Mouse (Mus musculus): ENCODE results near the gene Xpa. TPM values are rescaled to one million over a fixed set of nuclear protein-coding genes. Genes with fewer than 3 reads are reported as not detected.
A peak's percentile ranks its signal among the peaks of the same experiment; 100 is the strongest.

Gene Xpa
- polyA plus RNA-seq, 1 experiment from 2014 or later, result 21.0 TPM

GRCm38 (mm10) chr4:46137629-46138286 is 58.4 kb downstream of the Xpa start:
- peaks cover 15% of the 10 kb centered on the region for H3K4me1 ChIP-seq (ENCODE audit: control insufficient read depth, insufficient read depth, low read length)
- H3K9me3 ChIP-seq (ENCODE audit: control insufficient read depth, low read length), result no peaks in the 10 kb centered on the region
- peak overlapping the region; percentile 97 for H3K4me3 ChIP-seq (ENCODE audit: low read depth, low read length)
- H3K36me3 ChIP-seq (ENCODE audit: control insufficient read depth, insufficient read depth, low read length), result peaks cover 29% of the 10 kb centered on the region
- no peaks in the 10 kb centered on the region for H3K27me3 ChIP-seq (replicated peaks; ENCODE audit: control insufficient read depth, insufficient read depth, low read length)
- peak; percentile 45 for DNase-seq (ENCODE audit: low spot score)
- peak overlapping the region; percentile 87 for H3K4me2 ChIP-seq (ENCODE audit: low read depth, low read length)
- peak overlapping the region; percentile 98 for H3K27ac ChIP-seq (replicated peaks; ENCODE audit: low read depth, low read length)
- WGBS, result 7% methylated on average over 17 of the region's 17 CpGs
- H3K9ac ChIP-seq (ENCODE audit: low read depth, low read length), result peak overlapping the region; percentile 95
- peak; percentile 74 for ATAC-seq (ENCODE audit: low read depth)

- H3K4me2 ChIP-seq (ENCODE audit: low read depth, low read length), result no peak overlapping the region
- WGBS, result 88% methylated on average over 6 of the region's 6 CpGs
- ATAC-seq (ENCODE audit: low read depth), result no peak
- H3K36me3 ChIP-seq (ENCODE audit: control insufficient read depth, insufficient read depth, low read length), result peaks cover 81% of the 10 kb centered on the region
- no peaks in the 10 kb centered on the region for H3K9me3 ChIP-seq (ENCODE audit: control insufficient read depth, low read length)
- H3K27me3 ChIP-seq (replicated peaks; ENCODE audit: control insufficient read depth, insufficient read depth, low read length), result no peaks in the 10 kb centered on the region
- no peak for DNase-seq (ENCODE audit: low spot score)
- H3K4me3 ChIP-seq (ENCODE audit: low read depth, low read length), result no peak overlapping the region
- H3K4me1 ChIP-seq (ENCODE audit: control insufficient read depth, insufficient read depth, low read length), result no peaks in the 10 kb centered on the region
- H3K27ac ChIP-seq (replicated peaks; ENCODE audit: low read depth, low read length), result no peak overlapping the region
- no peak overlapping the region for H3K9ac ChIP-seq (ENCODE audit: low read depth, low read length)
Measured at GRCm38 (mm10) chr4:46131791-46132190, 64.3 kb downstream of the Xpa start.

- Histone ChIP-seq H3K9me3 (ENCODE audit: control insufficient read depth, low read length) (no peaks in the 10 kb centered on the region), H3K4me1 (ENCODE audit: control insufficient read depth, insufficient read depth, low read length) (no peaks in the 10 kb centered on the region), H3K9ac (ENCODE audit: low read depth, low read length) (no peak overlapping the region), H3K4me3 (ENCODE audit: low read depth, low read length) (no peak overlapping the region), H3K4me2 (ENCODE audit: low read depth, low read length) (no peak overlapping the region), H3K27ac (replicated peaks; ENCODE audit: low read depth, low read length) (no peak overlapping the region), H3K27me3 (replicated peaks; ENCODE audit: control insufficient read depth, insufficient read depth, low read length) (no peaks in the 10 kb centered on the region), H3K36me3 (ENCODE audit: control insufficient read depth, insufficient read depth, low read length) (peaks cover 91% of the 10 kb centered on the region)
- ATAC-seq (ENCODE audit: low read depth), result no peak
- peak; percentile 38 for DNase-seq (ENCODE audit: low spot score)
- WGBS, result 70% methylated on average over 3 of the region's 3 CpGs
Measured at GRCm38 (mm10) chr4:46130221-46130620, 65.9 kb downstream of the Xpa start.

- WGBS, result 89% methylated on average over 7 of the region's 8 CpGs
- H3K27ac ChIP-seq (replicated peaks; ENCODE audit: low read depth, low read length), result no peak overlapping the region
- H3K4me3 ChIP-seq (ENCODE audit: low read depth, low read length), result no peak overlapping the region
- no peak overlapping the region for H3K9ac ChIP-seq (ENCODE audit: low read depth, low read length)
- no peak overlapping the region for H3K4me2 ChIP-seq (ENCODE audit: low read depth, low read length)
- H3K36me3 ChIP-seq (ENCODE audit: control insufficient read depth, insufficient read depth, low read length), result peaks cover 91% of the 10 kb centered on the region
- H3K27me3 ChIP-seq (replicated peaks; ENCODE audit: control insufficient read depth, insufficient read depth, low read length), result no peaks in the 10 kb centered on the region
- no peaks in the 10 kb centered on the region for H3K4me1 ChIP-seq (ENCODE audit: control insufficient read depth, insufficient read depth, low read length)
- DNase-seq (ENCODE audit: low spot score) (no peak), ATAC-seq (ENCODE audit: low read depth) (no peak)
- H3K9me3 ChIP-seq (ENCODE audit: control insufficient read depth, low read length), result no peaks in the 10 kb centered on the region
Measured at GRCm38 (mm10) chr4:46129311-46130004, 66.7 kb downstream of the Xpa start.

DNA sequence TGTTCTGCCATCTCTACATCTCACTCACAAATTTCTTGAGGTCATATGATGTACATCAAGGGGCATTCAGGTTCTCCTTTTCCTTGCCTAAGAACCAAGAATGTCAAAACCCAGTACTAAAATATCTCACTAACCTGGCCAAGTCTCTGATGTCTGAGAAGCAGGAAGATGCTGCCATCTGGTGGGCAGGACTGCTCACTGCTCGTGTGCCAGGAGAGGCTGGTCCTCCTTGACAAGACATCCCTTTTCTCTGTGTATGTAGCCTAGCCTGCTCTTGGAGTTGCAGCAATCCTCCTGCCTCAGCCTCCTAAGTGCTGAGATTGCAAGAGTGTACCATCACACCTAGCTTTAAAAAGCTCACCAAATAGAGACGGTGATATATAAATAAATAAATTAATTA is 69.6 kb downstream of the Xpa start:
- Histone ChIP-seq H3K4me1 (ENCODE audit: control insufficient read depth, insufficient read depth, low read length) (no peaks in the 10 kb centered on the region), H3K36me3 (ENCODE audit: control insufficient read depth, insufficient read depth, low read length) (peaks cover 90% of the 10 kb centered on the region), H3K4me2 (ENCODE audit: low read depth, low read length) (no peak overlapping the region), H3K27me3 (replicated peaks; ENCODE audit: control insufficient read depth, insufficient read depth, low read length) (no peaks in the 10 kb centered on the region), H3K27ac (replicated peaks; ENCODE audit: low read depth, low read length) (no peak overlapping the region), H3K9ac (ENCODE audit: low read depth, low read length) (no peak overlapping the region), H3K4me3 (ENCODE audit: low read depth, low read length) (no peak overlapping the region), H3K9me3 (ENCODE audit: control insufficient read depth, low read length) (no peaks in the 10 kb centered on the region)
- DNase-seq (ENCODE audit: low spot score) (peak; percentile 77), ATAC-seq (ENCODE audit: low read depth) (peak; percentile 77)
- WGBS, result 49% methylated on average over 2 of the region's 2 CpGs

DNA sequence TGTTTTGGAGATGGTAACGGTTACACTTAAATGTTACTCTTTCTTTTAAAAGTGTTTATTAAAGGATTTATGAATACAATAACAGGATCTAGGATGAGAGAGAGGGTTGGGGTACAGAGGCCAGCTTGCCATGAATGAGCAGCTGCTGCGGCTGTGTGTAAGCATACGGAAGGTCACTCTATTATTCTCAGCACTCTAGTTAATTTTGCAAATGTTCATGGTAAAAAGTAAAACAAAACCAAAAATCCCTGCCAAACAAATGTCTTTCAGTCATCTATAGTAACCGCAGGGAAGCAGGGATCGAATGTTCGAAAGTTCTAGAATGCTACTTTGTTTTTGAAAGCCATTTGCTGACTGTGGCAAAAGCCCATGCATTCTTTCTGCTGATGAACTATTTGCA is 72.8 kb downstream of the Xpa start:
- ATAC-seq (ENCODE audit: low read depth) (no peak), DNase-seq (ENCODE audit: low spot score) (no peak)
- Histone ChIP-seq H3K9me3 (ENCODE audit: control insufficient read depth, low read length) (no peaks in the 10 kb centered on the region), H3K4me2 (ENCODE audit: low read depth, low read length) (no peak overlapping the region), H3K9ac (ENCODE audit: low read depth, low read length) (no peak overlapping the region), H3K4me1 (ENCODE audit: control insufficient read depth, insufficient read depth, low read length) (no peaks in the 10 kb centered on the region), H3K4me3 (ENCODE audit: low read depth, low read length) (no peak overlapping the region), H3K36me3 (ENCODE audit: control insufficient read depth, insufficient read depth, low read length) (peaks cover 93% of the 10 kb centered on the region), H3K27me3 (replicated peaks; ENCODE audit: control insufficient read depth, insufficient read depth, low read length) (no peaks in the 10 kb centered on the region), H3K27ac (replicated peaks; ENCODE audit: low read depth, low read length) (no peak overlapping the region)
- 92% methylated on average over 6 of the region's 6 CpGs for WGBS

DNA sequence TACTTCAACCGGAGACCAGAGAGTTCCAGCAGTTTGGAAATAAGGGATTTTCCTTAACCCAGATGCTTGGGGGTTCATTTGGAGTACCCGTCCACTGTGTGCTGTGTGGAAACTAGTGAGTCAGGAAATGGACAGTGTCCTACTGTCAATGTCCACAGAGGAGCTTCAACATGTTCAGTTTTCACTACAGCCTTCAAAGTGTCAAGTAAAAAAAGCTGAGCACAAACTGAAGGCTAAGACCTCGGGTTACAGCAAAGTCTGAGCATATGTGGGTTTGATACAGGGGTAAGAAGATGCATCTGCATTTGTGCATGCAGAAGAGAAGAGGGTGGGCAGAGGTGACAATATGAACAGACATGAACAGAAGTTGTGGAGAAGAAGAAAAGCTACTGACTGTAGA is 75.3 kb downstream of the Xpa start:
- Histone ChIP-seq H3K36me3 (ENCODE audit: control insufficient read depth, insufficient read depth, low read length) (peaks cover 98% of the 10 kb centered on the region), H3K4me2 (ENCODE audit: low read depth, low read length) (no peak overlapping the region), H3K4me1 (ENCODE audit: control insufficient read depth, insufficient read depth, low read length) (no peaks in the 10 kb centered on the region), H3K27me3 (replicated peaks; ENCODE audit: control insufficient read depth, insufficient read depth, low read length) (no peaks in the 10 kb centered on the region), H3K9ac (ENCODE audit: low read depth, low read length) (no peak overlapping the region), H3K27ac (replicated peaks; ENCODE audit: low read depth, low read length) (no peak overlapping the region), H3K4me3 (ENCODE audit: low read depth, low read length) (no peak overlapping the region), H3K9me3 (ENCODE audit: control insufficient read depth, low read length) (no peaks in the 10 kb centered on the region)
- WGBS, result 74% methylated on average over 3 of the region's 3 CpGs
- DNase-seq (ENCODE audit: low spot score) (no peak), ATAC-seq (ENCODE audit: low read depth) (no peak)

GRCm38 (mm10) chr4:46119514-46120094 is 76.5 kb downstream of the Xpa start:
- 91% methylated on average over 14 of the region's 14 CpGs for WGBS
- Histone ChIP-seq H3K36me3 (ENCODE audit: control insufficient read depth, insufficient read depth, low read length) (peaks cover 98% of the 10 kb centered on the region), H3K4me2 (ENCODE audit: low read depth, low read length) (no peak overlapping the region), H3K27me3 (replicated peaks; ENCODE audit: control insufficient read depth, insufficient read depth, low read length) (no peaks in the 10 kb centered on the region), H3K9me3 (ENCODE audit: control insufficient read depth, low read length) (no peaks in the 10 kb centered on the region), H3K27ac (replicated peaks; ENCODE audit: low read depth, low read length) (no peak overlapping the region), H3K9ac (ENCODE audit: low read depth, low read length) (no peak overlapping the region), H3K4me1 (ENCODE audit: control insufficient read depth, insufficient read depth, low read length) (no peaks in the 10 kb centered on the region), H3K4me3 (ENCODE audit: low read depth, low read length) (no peak overlapping the region)
- DNase-seq (ENCODE audit: low spot score), result no peak
- no peak for ATAC-seq (ENCODE audit: low read depth)

Measured in embryonic facial prominence, embryonic 14.5 days (tissue).